Mouse (Mus musculus) cerebellum, postnatal 25 days (tissue): ENCODE measurements at regions not wholly inside any gene's neighbourhood (a gene's known extent, or its start where the extent isn't known, plus 50 kb on each side); places are given as distances from the start of the nearest gene placed in this dataset.
"Not testable (repeated sequence)": the region's sequence is repeated elsewhere in the genome, so short reads cannot be mapped to it uniquely, and the experiment has no call there.

Experiments
- DNase-seq, 2 experiments: peaks; one replicate each; pipeline ENCODE4 v3.0.0; 2021; ENCODE audit warnings: mixed read lengths in 2 of 2

DNA sequence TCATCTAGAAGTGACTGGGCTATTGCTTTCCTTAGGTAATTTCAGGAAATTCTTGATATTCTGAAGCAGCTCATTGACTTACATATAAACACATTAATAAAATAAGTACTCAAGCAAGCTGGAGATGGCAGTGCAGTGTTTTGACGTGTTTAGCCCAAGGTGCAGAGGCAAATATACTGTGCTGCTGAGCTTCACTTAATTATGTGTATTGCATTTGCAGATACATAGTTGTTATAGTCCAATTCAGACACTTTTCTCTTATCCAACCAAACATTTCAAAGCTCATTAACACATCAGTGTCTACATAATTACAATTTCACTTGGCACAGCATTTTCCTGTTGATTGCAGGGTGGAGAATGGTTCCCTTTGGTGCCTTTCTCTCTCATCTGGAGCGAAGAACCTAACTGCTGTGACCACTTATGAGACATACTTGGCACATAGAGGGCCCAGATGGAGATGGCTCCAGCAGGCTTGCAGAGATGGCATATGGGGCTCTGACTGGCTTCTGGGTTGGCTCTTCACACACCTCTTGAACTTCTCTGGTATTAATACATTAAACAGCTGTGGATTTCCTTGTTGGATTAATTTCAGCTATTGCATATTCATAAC is 803.9 kb upstream of the Gm10800 start:
- peak; percentile 9 to 27 for DNase-seq

GRCm38 (mm10) chr2:99431254-99431653 is 764.2 kb upstream of the Gm10800 start:
- DNase-seq, result no peak

GRCm38 (mm10) chr2:99430511-99430910 is 763.4 kb upstream of the Gm10800 start:
- no peak for DNase-seq

DNA sequence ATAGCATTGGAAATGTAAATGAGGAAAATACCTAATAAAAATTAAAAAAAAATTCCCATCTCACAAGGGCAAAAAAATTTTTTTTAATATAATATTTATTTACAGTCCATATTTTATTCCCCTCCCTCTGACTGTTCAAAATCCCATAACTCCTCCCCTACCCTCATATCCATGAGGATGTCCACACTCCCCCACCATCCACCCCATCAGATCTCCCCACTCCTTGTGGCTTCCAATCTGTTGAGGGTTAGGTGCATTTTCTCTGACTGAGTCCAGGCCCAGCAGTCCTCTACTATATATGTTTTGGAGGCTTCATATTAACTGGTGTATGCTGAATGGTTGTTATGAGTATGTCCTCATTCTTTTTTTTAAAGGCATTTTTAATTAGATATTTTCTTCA is 754.5 kb upstream of the Gm10800 start:
- DNase-seq, result no peak

DNA sequence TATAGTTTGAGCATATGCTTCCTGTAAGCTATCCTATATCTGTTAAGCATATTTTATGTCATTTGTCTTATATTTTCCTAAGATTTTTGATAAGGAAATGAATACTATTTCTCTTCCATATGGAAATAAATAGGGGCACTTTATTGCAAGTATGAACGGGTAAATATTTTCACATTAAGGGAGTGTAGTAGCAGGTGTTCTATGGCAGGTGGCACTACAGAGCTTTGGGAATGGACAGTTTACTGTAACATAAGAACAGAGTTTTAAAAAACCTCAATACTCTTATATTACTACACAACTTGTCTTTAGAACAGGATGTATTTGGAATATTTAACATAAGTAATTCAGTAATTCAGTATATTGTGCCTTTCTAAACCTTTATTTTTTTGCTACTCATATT is 742.4 kb upstream of the Gm10800 start:
- peak in 1 of 2 experiments; percentile 2 for DNase-seq

GRCm38 (mm10) chr2:99379746-99380145 is 712.6 kb upstream of the Gm10800 start:
- no peak for DNase-seq

DNA sequence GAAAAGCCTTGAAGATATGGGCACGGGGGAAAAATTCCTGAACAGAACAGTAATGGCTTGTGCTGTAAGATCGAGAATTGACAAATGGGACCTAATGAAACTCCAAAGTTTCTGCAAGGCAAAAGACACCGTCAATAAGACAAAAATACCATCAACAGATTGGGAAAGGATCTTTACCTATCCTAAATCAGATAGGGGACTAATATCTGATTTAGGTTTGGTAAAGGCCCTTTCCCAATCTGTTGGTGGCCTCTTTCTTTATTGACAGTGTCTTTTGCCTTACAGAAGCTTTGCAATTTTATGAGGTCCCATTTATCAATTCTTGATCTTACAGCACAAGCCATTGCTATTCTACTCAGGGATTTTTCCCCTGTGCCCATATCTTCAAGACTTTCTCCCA is 696.5 kb upstream of the Gm10800 start:
- DNase-seq, result not testable (repeated sequence)

DNA sequence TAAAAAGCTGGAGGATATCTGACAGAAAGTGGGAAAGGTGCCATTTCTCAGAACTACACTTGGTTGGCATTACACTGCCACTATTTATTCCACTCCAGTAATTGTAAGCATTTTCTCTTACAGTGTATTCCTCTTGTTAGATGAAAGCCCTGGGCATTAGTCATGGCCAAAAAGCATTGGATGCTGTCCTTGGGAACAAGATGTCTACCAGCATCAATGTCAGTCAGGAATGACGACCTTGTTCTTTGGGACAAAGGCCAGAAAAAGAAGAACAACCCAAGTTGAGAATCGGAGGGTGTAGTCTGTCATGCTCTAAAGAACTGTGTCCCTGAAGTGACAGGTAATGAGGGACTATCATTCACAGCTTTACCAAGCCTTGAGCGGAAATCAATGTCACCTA is 662.1 kb upstream of the Gm10800 start:
- no peak for DNase-seq
